Mouse (Mus musculus) midbrain, embryonic 16.5 days (tissue): ENCODE measurements around the gene Mab21l1. TPM values are rescaled to one million over a fixed set of nuclear protein-coding genes. Genes with fewer than 3 reads are reported as not detected.
A peak's percentile ranks its signal among the peaks of the same experiment; 100 is the strongest.

Experiments
- ATAC-seq: fragments of 200-750 bp; cut with Nextera tagmentation; 2 replicates; pipeline ENCODE4 v1.8.0; 2017; ENCODE audit warnings: moderate TSS enrichment
- H3K27ac ChIP-seq: fragments of 300-500 bp; sonication (generic); 2 replicates; pipeline ENCODE4 v1.5.1; 2014; ENCODE audit warnings: mild to moderate bottlenecking, low read length, mixed read lengths
- H3K27me3 ChIP-seq: fragments of 300-500 bp; sonication (generic); 2 replicates; pipeline ENCODE4 v1.6.1; 2014; ENCODE audit warnings: low read depth, low read length, mixed read lengths; ENCODE audit not compliant: control insufficient read depth, insufficient read depth
- H3K36me3 ChIP-seq: fragments of 300-500 bp; sonication (generic); 2 replicates; pipeline ENCODE4 v1.6.1; 2014; ENCODE audit warnings: mild to moderate bottlenecking, low read length, moderate library complexity, mixed read lengths; ENCODE audit not compliant: control insufficient read depth, insufficient read depth
- H3K4me1 ChIP-seq: fragments of 300-500 bp; sonication (generic); 2 replicates; pipeline ENCODE4 v1.6.1; 2014; ENCODE audit warnings: mild to moderate bottlenecking, low read length, mixed read lengths; ENCODE audit not compliant: control insufficient read depth, insufficient read depth
- H3K4me2 ChIP-seq: fragments of 300-500 bp; sonication (generic); 2 replicates; pipeline ENCODE4 v1.6.1; 2014; ENCODE audit warnings: mild to moderate bottlenecking, low read length, mixed read lengths
- H3K4me3 ChIP-seq: fragments of 300-500 bp; sonication (generic); 2 replicates; pipeline ENCODE4 v1.5.1; 2014; ENCODE audit warnings: low read depth, mild to moderate bottlenecking, low read length, moderate library complexity, mixed read lengths
- H3K9ac ChIP-seq: fragments of 300-500 bp; sonication (generic); 2 replicates; pipeline ENCODE4 v1.6.1; 2014; ENCODE audit warnings: low read depth, low read length, mixed read lengths
- H3K9me3 ChIP-seq: fragments of 300-500 bp; sonication (generic); replicated peaks from 2 replicates; pipeline ENCODE4 v1.6.1; 2014; ENCODE audit warnings: mild to moderate bottlenecking, low read length, mixed read lengths; ENCODE audit not compliant: control insufficient read depth, poor library complexity, severe bottlenecking
- WGBS: fragments of 180-500 bp; shearing (Covaris S2); extraction: QIAGEN DNeasy Blood & Tissue Kit; methylation state at CpG from one replicate; pipeline ENCODE4 v1.1.7; 2014; 5-methylcytosine and 5-hydroxymethylcytosine counted together
- polyA plus RNA-seq: library from polyadenylated mRNA; unstranded; fragments of >200 nt; fragmentation: Nextera tagmentation; extraction: Ambion mirVana; gene quantifications from 2 replicates; pipeline ENCODE4 v1.2.1, GENCODE M21; 2015

Gene Mab21l1
- polyA plus RNA-seq, 1 experiment from 2014 or later: 156 TPM

GRCm38 (mm10) chr3:55775245-55775644 lies 7.1 kb upstream of the Mab21l1 start:
- Histone ChIP-seq H3K9ac (no peak overlapping the region), H3K27ac (peak overlapping the region; percentile 63), H3K9me3 (no peaks in the 10 kb centered on the region), H3K4me3 (no peak overlapping the region), H3K4me1 (peaks cover 20% of the 10 kb centered on the region), H3K36me3 (no peaks in the 10 kb centered on the region), H3K4me2 (0 out of 2 replicates have a peak overlapping the region, but pooled peaks have one; percentile 10), H3K27me3 (no peaks in the 10 kb centered on the region)
- no peak; the same call in 1 of the 2 replicates for ATAC-seq
- WGBS: 40% methylated on average over 7 of the region's 7 CpGs

GRCm38 (mm10) chr3:55775753-55776152 lies 6.6 kb upstream of the Mab21l1 start:
- Histone ChIP-seq H3K36me3 (no peaks in the 10 kb centered on the region), H3K27ac (peak overlapping the region; percentile 17; the same call in 1 of the 2 replicates), H3K4me3 (no peak overlapping the region), H3K9me3 (no peaks in the 10 kb centered on the region), H3K4me2 (no peak overlapping the region), H3K4me1 (peaks cover 25% of the 10 kb centered on the region), H3K9ac (no peak overlapping the region), H3K27me3 (no peaks in the 10 kb centered on the region)
- no peak for ATAC-seq
- WGBS: 69% methylated on average over 6 of the region's 6 CpGs

- H3K9me3 ChIP-seq: no peaks in the 10 kb centered on the region
- peak overlapping the region; percentile 79 for H3K27ac ChIP-seq
- H3K4me3 ChIP-seq: no peak overlapping the region
- H3K36me3 ChIP-seq: no peaks in the 10 kb centered on the region
- no peak overlapping the region for H3K9ac ChIP-seq
- H3K4me2 ChIP-seq: peak overlapping the region; percentile 31
- H3K27me3 ChIP-seq: no peaks in the 10 kb centered on the region
- no peak for ATAC-seq
- peaks cover 34% of the 10 kb centered on the region for H3K4me1 ChIP-seq
- 41% methylated on average over 4 of the region's 4 CpGs for WGBS
These were observed 4.8 kb upstream of the Mab21l1 start for GRCm38 (mm10) chr3:55777501-55777900.

GRCm38 (mm10) chr3:55778764-55779730 lies 3.3 kb upstream of the Mab21l1 start:
- no peaks in the 10 kb centered on the region for H3K27me3 ChIP-seq
- WGBS: 32% methylated on average over 8 of the region's 8 CpGs
- peak overlapping the region; percentile 9; the same call in 1 of the 2 replicates for H3K4me3 ChIP-seq
- ATAC-seq: no peak
- peak overlapping the region; percentile 89 for H3K27ac ChIP-seq
- no peaks in the 10 kb centered on the region for H3K9me3 ChIP-seq
- no peaks in the 10 kb centered on the region for H3K36me3 ChIP-seq
- H3K4me2 ChIP-seq: peak overlapping the region; percentile 51
- peaks cover 31% of the 10 kb centered on the region for H3K4me1 ChIP-seq
- H3K9ac ChIP-seq: peak overlapping the region; percentile 59

- Histone ChIP-seq H3K27me3 (no peaks in the 10 kb centered on the region), H3K4me1 (peaks cover 24% of the 10 kb centered on the region), H3K36me3 (no peaks in the 10 kb centered on the region), H3K27ac (peak overlapping the region; percentile 98), H3K9ac (peak overlapping the region; percentile 82), H3K4me3 (peak overlapping the region; percentile 37), H3K9me3 (no peaks in the 10 kb centered on the region), H3K4me2 (peak overlapping the region; percentile 70)
- peak; percentile 54; the same call in 1 of the 2 replicates for ATAC-seq
- WGBS: 8% methylated on average over 53 of the region's 53 CpGs
These were observed 1.9 kb upstream of the Mab21l1 start for GRCm38 (mm10) chr3:55780120-55781070.

GRCm38 (mm10) chr3:55781429-55782055 lies 768 bp upstream of the Mab21l1 start:
- WGBS: 34% methylated on average over 5 of the region's 5 CpGs
- Histone ChIP-seq H3K27ac (peak overlapping the region; percentile 98), H3K4me2 (peak overlapping the region; percentile 70), H3K27me3 (no peaks in the 10 kb centered on the region), H3K9ac (peak overlapping the region; percentile 87), H3K4me3 (peak overlapping the region; percentile 51), H3K4me1 (peaks cover 23% of the 10 kb centered on the region), H3K9me3 (no peaks in the 10 kb centered on the region), H3K36me3 (no peaks in the 10 kb centered on the region)
- ATAC-seq: no peak

- Histone ChIP-seq H3K36me3 (no peaks in the 10 kb centered on the region), H3K9ac (peak overlapping the region; percentile 87), H3K9me3 (no peaks in the 10 kb centered on the region), H3K27me3 (no peaks in the 10 kb centered on the region), H3K4me1 (peaks cover 20% of the 10 kb centered on the region), H3K4me3 (peak overlapping the region; percentile 51), H3K4me2 (peak overlapping the region; percentile 70), H3K27ac (peak overlapping the region; percentile 98)
- 0 out of 2 replicates have a peak, but pooled peaks have one; percentile 2 for ATAC-seq
- 11% methylated on average over 22 of the region's 22 CpGs for WGBS
These were observed 461 bp downstream of the Mab21l1 start for GRCm38 (mm10) chr3:55782771-55783170.
